Mouse (Mus musculus): ENCODE data around the gene Spint2.

- no peak for TF ChIP-seq POLR2A (IDR thresholded peaks at IDR 0.05; ENCODE audit: insufficient read length, low read depth)
- no peak for TF ChIP-seq POLR2AphosphoS2 (IDR thresholded peaks at IDR 0.05; ENCODE audit: insufficient read length, low read depth)
- TF ChIP-seq MAX (IDR thresholded peaks at IDR 0.05; ENCODE audit: low read depth), result no peak
- no peak for TF ChIP-seq MYOD1 (IDR thresholded peaks at IDR 0.05; ENCODE audit: control insufficient read depth in 1 of 3, insufficient read length in 2 of 3, low read depth in 2 of 3)
- TF ChIP-seq TCF12 (IDR thresholded peaks at IDR 0.05; ENCODE audit: insufficient read depth, poor library complexity, severe bottlenecking), result no peak
Measured at GRCm38 (mm10) chr7:29294111-29294761, 12.5 kb upstream of the Spint2 start.
